Mouse (Mus musculus): ENCODE data around the gene Asah2.
"Not testable (repeated sequence)": the region's sequence is repeated elsewhere in the genome, so short reads cannot be mapped to it uniquely, and the experiment has no call there.

Gene Asah2

DNA sequence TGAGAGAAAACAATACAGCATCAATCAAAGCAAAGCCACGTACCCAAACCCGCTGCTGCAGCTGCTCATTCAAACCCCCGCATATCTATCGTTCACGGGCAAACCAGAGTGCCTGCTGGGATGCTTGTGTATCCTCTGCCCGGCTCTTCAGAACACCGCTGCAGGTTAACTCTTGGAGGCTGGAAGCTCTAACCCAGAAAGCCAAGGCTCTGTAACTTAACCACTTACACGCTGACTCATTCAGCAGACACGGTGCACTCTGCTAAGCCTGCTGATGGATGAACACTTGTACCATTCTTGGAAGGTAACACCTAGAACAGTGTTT is 5.1 kb downstream of the Asah2 start:
- no peak for DNase-seq (ENCODE audit: extremely low spot score, low spot score)

DNA sequence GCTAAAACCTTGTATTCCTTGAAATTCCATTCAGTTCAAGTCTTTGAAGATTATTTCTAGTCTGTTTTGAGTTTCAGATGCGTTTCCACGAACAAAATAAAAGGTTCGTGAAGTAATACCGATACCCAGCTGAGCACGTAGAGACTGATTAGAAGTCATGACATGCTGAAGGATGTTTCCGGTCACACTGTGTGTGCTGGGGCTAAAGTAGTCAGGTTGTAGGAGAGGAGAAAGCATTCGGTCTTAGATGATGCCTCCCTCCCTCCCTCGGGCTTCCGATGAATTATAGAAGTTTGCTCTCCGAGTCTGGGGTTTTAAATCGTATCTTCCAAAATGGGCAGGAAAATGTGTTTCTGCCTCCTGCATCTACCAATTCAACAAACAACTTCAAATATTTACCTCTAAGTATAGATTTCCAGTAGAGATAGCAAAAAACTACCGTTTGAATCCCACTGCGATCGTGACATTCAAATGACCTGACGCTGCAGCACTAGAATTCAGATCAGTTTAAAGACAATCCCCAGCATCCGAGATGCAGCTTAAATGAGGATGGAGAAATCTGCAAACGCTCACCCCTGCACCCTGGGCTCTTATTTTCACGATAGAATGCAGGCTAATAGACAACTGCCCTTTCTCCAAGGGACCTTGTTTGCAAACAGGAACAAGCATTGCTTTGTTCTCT is 5.6 kb downstream of the Asah2 start:
- no peak for DNase-seq (ENCODE audit: extremely low spot score, low spot score)

DNA sequence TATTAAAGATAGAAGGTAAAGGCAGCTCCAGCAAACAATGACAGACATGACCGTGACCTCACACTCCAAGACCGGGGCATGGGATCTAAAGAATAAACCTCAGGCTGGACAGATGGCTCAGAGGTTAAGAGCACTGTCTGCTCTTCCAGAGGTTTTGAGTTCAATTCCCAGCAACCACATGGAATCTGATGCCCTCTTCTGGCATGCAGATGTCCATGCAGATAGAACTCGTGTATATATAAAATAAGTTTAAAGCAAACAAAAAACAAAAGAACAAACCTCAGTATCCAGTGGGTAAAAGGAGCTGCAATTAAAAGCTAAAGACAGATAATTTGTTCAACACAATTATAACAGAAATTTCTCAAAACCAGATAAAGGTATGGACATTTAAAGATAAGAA is 9.4 kb downstream of the Asah2 start:
- no peak for DNase-seq (ENCODE audit: extremely low spot score, low spot score)

DNA sequence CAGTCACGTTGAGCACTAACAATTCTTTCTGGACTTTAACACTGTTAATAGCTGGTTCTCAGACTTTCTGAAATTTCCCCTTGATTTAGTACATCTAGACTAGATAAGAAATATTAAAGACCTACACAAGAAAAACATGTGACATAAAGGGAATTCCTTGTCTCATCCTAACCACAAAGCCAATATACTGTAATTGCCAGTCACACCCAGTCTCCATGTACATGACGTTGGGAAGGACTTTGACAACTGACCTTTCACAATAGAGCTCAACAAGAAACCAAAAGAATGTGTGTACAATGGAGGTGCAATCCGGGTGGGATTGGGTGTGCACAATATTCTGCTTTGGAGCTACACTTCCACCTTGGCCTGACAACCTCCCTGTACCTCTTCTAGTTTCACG is 15.7 kb downstream of the Asah2 start:
- no peak for DNase-seq (ENCODE audit: extremely low spot score, low spot score)

DNA sequence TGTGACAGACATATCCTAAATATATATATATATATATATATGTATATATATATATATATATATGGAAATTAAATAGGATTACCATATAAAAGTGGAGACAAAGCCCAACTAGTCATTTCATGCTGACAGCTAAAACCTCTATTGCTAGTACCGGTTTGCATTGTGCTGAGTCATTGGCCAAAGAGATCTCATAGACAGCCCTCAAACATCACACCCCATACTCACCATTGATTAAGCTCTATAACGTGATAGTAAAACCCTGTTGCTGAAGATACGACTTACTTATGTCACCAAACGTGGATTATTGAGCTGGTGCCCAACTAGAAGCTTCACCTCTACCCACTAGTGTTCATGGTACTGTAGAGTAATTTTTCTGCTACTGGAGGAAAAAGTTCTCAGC is 17.2 kb downstream of the Asah2 start:
- DNase-seq (ENCODE audit: extremely low spot score, low spot score), result no peak

DNA sequence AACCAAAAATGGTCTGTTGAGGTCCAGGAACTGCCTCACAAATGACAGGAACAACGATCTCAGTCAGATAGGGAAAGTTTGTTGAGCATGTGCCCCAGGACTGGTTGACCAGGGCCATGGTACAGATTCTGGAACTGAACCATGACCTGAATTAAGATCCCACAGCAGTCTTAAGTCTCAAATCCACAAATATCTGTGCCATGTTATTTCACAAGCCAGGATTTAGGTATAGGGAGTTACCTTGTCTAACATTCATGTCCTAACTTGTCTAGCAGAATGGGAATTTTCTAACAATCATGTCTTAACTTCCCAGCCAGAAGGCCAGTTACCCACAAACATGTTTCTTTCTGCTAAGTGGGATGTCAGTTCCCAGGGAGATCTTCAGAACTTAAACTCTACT is 19.4 kb downstream of the Asah2 start:
- DNase-seq (ENCODE audit: extremely low spot score, low spot score), result no peak

DNA sequence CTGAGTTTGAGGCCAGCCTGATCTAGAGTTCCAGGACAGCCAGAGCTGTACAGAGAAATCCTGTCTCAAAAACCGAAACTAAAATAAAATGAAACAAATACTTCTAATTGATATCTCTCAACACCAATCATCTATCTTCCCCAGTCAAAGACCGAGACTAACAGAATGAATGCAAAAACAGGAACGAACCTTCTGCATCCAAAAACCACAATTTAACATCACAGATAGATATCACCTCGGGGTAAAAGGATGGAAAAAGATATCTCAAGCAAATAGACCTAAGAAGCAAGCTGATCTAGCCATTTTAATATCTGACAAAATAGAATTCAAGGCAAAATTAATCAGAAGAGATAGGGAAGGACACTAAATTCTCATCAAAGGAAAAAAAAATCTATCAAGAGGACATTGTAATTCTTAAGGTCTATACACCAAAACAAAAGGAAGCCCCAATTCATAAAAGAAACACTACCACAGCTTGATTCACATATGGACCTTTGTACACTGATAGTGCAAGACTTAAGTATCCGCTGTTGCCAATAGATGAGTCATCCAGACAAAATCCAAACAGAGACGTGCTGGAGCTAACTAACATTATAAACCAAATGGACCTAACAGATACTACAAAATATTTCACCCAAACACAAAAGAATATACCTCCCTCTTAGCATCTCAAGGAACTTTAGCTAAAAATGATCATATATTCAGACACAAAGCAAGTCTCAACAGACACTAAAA is 20.1 kb downstream of the Asah2 start:
- DNase-seq (ENCODE audit: extremely low spot score, low spot score), result no peak

DNA sequence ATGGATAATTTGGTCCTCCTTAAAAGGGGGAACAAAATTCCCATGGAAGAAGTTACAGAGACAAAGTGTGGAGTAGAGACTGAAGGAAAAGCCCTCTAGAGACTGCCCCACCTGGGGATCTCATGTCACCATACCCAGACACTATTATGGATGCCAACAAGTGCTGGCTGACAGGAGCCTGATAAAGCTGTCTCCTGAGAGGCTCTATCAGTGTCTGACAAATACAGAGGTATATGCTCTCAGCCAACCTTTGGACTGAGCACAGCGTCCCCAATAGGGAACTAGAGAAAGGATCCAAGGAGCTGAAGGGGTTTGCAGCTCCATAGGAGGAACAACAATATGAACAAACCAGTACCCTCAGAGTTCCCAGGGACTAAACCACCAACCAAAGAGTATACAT is 23.2 kb downstream of the Asah2 start:
- DNase-seq (ENCODE audit: extremely low spot score, low spot score), result not testable (repeated sequence)

DNA sequence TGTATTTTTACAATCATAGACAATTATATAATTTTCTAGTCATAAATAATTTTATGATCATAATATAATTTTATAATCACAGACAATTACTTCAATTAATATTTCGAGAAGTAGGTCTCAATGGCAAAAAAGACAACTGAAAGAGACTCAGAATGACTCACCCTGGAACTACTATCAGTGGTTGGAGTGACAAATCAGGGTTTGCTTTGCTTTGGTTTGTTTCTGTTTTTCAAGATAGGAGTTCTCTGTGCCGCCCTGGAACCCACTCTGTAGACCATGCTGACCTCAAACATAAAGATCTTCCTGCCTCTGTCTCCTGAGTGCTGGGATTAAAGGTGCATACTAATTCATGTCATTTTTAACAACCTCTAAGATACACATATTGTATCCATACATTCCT is 37.7 kb downstream of the Asah2 start:
- DNase-seq (ENCODE audit: extremely low spot score, low spot score), result no peak

DNA sequence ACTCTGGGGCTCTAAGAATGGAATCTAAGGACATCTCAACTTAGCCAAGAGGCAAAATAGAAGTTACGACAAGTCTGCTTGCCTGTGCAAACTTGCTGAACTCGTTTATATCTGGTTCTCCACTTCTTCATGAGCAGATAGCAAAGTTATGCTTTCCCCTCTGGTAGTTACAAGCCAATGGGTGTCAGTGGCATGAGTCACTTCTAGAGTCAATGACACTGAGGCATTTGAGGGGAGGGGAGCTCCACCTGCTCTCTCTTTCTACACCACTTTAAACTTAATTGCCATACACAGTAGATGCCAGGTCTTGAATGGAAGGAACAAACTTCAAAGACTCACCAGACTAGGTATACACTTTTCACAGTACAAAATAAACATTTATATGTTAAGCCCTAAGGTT is 38.4 kb downstream of the Asah2 start:
- no peak for DNase-seq (ENCODE audit: extremely low spot score, low spot score)

DNA sequence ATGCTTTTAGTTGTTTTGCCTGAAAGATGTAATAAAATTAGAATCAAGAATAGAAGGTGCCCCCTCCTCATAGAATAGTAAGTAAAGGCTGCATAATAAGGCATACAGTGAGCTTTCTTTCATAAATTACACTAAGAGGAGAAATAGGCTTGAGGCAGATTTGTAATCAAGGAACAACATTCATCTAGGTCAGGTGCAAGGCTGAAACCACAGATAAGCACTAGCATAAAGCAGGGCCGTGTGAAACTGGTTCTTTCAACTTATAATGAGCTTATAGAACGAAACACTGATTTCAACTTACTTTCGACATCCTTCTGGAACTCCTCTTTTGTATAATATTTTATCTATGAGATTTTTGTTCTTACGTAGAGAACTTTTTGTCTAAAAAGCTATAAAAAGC is 40.3 kb downstream of the Asah2 start:
- DNase-seq (ENCODE audit: extremely low spot score, low spot score), result no peak

DNA sequence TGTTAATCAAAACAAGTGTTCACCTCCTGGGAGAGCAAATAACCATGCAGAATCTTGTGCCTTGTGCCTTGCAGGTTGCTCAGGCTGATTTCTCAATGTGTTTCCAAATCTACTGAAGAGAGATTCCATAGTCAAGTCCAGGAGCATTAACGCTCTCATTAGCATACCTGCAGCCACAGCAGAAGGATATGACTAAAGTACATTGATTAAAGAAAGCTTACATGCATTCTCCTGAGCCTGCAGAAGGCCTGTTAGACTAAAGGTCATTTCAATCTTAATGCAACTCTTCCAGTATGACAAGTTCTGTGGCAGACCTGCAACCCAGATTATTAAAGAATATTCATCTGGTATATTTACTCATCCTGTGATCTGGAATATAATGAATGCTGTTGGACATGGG is 46.7 kb downstream of the Asah2 start:
- no peak for DNase-seq (ENCODE audit: extremely low spot score, low spot score)

DNA sequence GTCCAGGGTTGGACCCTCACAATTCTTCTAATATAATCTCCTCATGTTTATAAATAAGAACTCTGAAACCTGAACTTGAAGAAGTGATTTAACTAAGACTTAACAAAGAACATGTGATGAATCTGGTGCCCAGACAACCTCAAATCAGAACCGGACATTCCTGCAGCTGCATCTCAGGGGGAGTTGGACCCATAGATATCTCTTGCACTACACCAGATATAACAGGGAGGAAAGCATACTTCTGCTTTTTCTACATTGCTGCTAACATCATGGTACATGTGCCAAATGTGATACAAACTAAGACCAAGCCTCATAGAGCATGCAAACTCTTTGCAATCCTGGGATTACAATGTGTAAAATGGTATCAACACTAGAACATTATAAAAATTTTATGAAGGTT is 51.8 kb downstream of the Asah2 start:
- DNase-seq (ENCODE audit: extremely low spot score, low spot score), result no peak

DNA sequence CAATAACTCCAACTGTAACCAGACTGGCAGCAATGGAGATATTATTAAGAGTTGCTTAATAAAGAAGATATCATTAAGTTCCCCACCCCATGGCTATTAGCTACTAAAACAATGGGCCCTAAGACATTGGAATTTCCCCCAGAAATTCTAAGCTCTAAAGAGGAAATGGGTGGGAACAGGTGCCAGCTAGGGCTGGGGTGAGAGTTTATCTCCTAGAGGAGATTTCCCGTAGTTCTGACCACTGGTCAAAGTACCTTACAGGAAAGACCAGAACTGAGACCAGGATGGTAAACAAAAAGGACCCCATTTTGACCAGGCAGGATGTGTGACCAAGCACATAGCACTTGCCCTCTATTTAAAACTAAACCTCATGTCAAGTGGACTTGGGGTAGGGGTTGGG is 52.3 kb downstream of the Asah2 start:
- DNase-seq (ENCODE audit: extremely low spot score, low spot score), result no peak

DNA sequence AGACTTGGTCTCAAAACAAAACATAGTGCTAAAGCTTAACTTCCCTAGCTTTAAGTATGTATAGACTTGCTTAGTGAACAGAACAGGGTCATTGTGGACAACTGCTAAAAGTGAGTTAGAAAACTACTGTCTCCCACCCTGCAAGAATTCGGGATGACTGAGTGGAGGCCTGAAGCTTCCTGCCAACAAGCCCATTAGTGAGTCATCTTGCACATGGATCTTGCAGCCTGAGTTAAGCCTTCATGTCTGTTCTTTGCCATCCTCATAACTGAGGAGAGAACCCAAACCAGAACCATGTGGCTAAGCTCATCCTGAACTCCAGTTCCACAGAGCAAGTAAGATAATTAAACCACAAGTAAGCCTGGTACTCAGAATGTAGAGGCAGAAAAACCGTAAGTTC is 56.8 kb downstream of the Asah2 start:
- DNase-seq (ENCODE audit: extremely low spot score, low spot score), result no peak

DNA sequence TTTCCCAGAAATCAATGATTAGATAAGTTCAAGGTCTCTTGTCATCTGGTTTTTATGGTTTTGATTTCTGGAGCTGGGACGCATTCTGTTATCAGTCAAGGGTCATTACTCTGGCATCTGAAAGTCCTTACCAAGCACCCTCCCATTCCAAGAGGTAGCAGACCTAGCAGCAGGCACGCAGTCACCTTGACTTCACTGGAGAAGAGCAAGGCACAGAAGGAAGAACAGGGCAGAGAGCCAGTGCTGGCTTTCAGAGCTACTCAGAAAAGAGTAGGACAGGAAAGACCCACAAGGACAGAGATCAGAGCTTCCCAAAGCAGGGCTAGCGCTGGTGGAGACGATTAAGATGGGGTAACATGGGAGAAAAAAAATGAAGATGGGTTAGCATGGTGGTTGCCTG is 75.1 kb downstream of the Asah2 start:
- no peak for DNase-seq (ENCODE audit: extremely low spot score, low spot score)

DNA sequence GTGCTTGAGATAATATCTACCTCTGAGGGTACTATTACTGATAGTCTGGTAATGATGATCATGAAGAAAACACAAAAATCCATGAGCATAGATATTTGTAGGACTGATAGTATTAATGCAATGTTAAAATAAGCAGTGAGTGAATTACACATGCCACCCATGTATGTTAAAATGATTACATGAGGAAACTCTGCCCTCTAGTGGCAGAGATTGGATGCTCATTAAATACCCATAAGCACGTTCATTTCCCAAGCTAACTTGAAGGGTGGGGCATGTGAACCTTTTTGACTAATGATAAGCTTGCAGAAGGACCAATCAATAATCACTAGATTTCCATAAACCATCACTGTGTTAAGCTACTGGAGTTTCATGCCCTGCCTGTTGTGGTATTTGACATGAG is 77.6 kb downstream of the Asah2 start:
- DNase-seq (ENCODE audit: extremely low spot score, low spot score), result peak; percentile 21

DNA sequence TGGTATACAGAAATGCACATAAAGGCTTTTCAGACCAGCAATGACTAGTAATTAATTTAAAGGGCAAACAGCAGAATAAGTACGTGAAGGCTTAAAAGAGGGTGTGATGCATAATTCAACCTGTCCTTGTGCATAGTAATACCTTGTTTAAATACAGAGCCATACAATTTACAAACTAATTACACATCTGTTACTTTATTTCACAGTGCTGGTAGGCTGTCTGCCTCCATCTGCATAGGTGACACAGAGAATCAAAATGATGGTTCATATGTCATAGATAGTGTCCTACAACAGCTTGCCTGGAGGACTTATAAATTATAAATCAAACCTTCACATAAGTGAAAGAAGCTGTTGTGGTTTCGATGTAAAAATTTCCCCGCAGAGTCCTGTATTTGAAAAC is 82.6 kb downstream of the Asah2 start:
- no peak for DNase-seq (ENCODE audit: extremely low spot score, low spot score)

DNA sequence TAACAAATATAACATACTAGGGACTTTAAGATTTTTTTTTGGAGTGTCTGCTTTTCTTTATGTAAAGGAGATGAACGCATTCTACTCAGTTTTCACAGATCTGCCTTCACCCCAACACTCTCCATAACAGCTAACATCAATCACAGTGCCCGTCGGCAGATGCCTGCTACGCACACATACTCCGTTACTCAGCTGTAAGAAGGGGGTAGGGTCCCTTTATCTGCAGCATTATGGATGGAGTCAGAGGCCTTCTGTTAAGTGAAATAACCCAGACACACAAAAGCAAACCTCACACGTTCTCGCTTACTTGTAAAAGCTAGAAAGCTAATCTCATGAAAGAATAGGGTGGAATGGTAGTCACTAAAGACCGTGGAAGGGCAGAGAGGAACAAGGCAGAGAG is 88.3 kb downstream of the Asah2 start:
- DNase-seq (ENCODE audit: extremely low spot score, low spot score), result no peak

DNA sequence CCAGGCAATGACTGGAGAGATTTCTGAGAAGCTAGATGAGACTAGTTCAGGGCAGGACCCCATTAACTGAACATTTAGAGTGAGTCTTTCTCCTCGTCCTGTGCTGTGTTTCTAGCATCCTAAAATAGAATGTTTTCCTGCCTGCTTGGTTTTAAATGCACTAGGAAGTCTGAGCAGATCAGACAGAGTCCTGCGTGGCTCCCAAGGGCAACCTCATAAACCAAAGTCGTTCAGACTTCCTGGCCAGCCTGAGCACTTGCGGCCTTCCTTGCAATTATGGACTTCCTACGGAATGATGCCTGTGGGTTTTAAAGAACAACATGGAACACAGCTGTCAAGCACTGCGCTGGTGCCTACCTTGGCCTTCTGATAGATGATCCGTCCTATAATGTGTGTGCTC is 89.4 kb downstream of the Asah2 start:
- DNase-seq (ENCODE audit: extremely low spot score, low spot score), result no peak

DNA sequence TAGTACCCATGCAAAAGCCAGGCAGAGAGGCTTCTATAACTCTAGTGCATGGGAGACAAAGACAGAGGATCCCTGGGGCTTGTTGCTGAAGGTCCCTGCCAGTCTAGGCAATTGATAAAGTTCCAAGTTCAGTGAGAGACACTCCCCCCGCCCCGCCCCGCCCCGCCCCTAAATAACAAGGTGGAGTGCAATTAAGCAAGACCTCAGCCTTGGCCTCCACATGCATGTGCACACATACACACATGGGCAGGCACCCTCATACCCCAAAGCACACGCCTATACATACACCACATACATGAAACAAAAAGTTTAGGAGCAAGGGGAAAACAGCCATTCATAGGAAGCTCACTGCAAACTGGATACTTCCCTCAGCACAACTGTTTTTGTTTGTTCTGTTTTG is 90.0 kb downstream of the Asah2 start:
- no peak for DNase-seq (ENCODE audit: extremely low spot score, low spot score)

DNA sequence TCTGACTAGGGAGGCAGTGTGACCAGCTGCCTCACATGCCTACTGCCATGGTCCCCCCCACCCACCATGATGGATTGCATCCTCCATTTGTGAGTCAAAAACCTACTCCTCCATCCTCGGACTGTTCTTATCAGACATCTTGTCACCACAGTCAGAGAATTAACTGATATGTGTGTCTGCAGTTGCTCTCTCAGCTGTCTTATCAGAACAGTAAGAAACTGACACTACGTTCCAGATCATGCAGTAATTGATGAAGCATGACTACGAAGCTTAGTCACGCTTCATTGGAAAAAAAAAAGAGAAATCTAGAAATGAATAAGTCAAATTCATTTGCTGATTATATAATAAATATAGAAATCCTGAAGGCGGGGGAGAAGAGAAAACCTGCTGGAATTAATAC is 105.4 kb downstream of the Asah2 start:
- no peak for DNase-seq (ENCODE audit: extremely low spot score, low spot score)

DNA sequence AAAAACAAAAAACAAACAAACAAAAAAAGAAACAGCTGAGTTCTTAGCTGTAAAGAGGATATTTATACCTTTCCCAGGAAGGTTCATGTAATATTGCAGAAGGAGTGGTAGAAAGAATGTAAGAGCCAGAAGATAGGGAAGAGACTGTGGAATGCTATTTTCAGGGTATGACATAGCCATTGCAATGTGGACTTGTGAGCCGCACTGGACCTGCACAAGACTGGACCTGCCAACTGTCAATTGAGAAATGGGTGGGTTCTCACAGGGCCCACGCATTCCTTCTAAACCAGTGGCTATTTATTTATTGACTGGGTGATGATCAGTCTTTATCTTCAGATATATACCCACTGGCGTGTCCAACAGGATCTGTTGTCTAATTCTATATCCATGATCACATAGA is 111.1 kb downstream of the Asah2 start:
- DNase-seq (ENCODE audit: extremely low spot score, low spot score), result no peak

DNA sequence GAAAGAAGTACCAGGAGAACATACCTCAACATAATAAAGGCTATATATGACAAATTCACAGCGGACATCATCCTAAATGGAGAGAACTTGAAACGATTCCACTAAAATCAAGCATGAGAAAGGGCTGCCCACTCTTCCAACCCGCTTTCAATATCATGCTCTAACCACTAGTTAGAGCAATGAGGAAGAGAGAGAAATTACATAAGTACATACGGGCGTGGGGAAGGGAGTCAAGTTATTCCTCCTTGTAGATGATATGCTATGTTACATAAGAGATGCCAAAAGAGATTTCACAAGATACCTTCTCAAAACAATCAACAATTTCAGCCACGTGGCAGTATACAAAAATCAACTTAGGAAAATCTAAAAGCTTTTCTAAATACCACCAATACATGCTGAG is 117.0 kb downstream of the Asah2 start:
- DNase-seq (ENCODE audit: extremely low spot score, low spot score), result no peak

Data from neural tube, embryonic 10.5 days (tissue).